Mouse (Mus musculus) neural tube, embryonic 14.5 days (tissue): ENCODE measurements at regions not wholly inside any gene's neighbourhood (a gene's known extent, or its start where the extent isn't known, plus 50 kb on each side); places are given as distances from the start of the nearest gene placed in this dataset.

Source experiments
- ATAC-seq: fragments of 200-750 bp; cut with Nextera tagmentation; 2 replicates; pipeline ENCODE4 v1.8.0; 2017; ENCODE audit warnings: low read depth, mild to moderate bottlenecking, moderate TSS enrichment, moderate library complexity
- H3K27ac ChIP-seq: fragments of 300-500 bp; sonication (generic); 2 replicates; pipeline ENCODE4 v1.5.1; 2014; ENCODE audit warnings: low read depth, mild to moderate bottlenecking, control low read depth, low read length, moderate library complexity, mixed read lengths
- H3K27me3 ChIP-seq: fragments of 300-500 bp; sonication (generic); 2 replicates; pipeline ENCODE4 v1.6.1; 2014; ENCODE audit warnings: low read length; ENCODE audit not compliant: control insufficient read depth, insufficient read depth
- H3K36me3 ChIP-seq: fragments of 300-500 bp; sonication (generic); 2 replicates; pipeline ENCODE4 v1.6.1; 2014; ENCODE audit warnings: low read length, mixed read lengths; ENCODE audit not compliant: control insufficient read depth, insufficient read depth
- H3K4me1 ChIP-seq: fragments of 300-500 bp; sonication (generic); 2 replicates; pipeline ENCODE4 v1.6.1; 2014; ENCODE audit warnings: low read length; ENCODE audit not compliant: control insufficient read depth, insufficient read depth
- H3K4me2 ChIP-seq: fragments of 300-500 bp; sonication (generic); 2 replicates; pipeline ENCODE4 v1.6.1; 2014; ENCODE audit warnings: mild to moderate bottlenecking, low read depth, low read length, control low read depth
- H3K4me3 ChIP-seq: fragments of 300-500 bp; sonication (generic); 2 replicates; pipeline ENCODE4 v1.5.1; 2014; ENCODE audit warnings: low read depth, low read length, control low read depth, mixed read lengths
- H3K9ac ChIP-seq: fragments of 300-500 bp; sonication (generic); replicated peaks from 2 replicates; pipeline ENCODE4 v1.6.1; 2014; ENCODE audit warnings: low read depth, mild to moderate bottlenecking, control low read depth, low read length, mixed read lengths
- H3K9me3 ChIP-seq: fragments of 300-500 bp; sonication (generic); 2 replicates; pipeline ENCODE4 v1.6.1; 2016; ENCODE audit warnings: low read length; ENCODE audit not compliant: control insufficient read depth
- WGBS: fragments of 180-500 bp; shearing (Covaris S2); extraction: QIAGEN DNeasy Blood & Tissue Kit; methylation state at CpG from one replicate; pipeline ENCODE4 v1.1.7; 2014; 5-methylcytosine and 5-hydroxymethylcytosine counted together

- no peak overlapping the region for H3K27ac ChIP-seq
- no peak overlapping the region for H3K9ac ChIP-seq
- H3K9me3 ChIP-seq: no peaks in the 10 kb centered on the region
- H3K4me1 ChIP-seq: no peaks in the 10 kb centered on the region
- no peaks in the 10 kb centered on the region for H3K36me3 ChIP-seq
- no peak for ATAC-seq
- no peaks in the 10 kb centered on the region for H3K27me3 ChIP-seq
- H3K4me2 ChIP-seq: no peak overlapping the region
- H3K4me3 ChIP-seq: no peak overlapping the region
- WGBS: 81% methylated on average over 19 of the region's 19 CpGs
Measured at GRCm38 (mm10) chr16:73835715-73836440, 575.7 kb downstream of the Robo2 start.

- Histone ChIP-seq H3K27ac (no peak overlapping the region), H3K4me1 (no peaks in the 10 kb centered on the region), H3K36me3 (no peaks in the 10 kb centered on the region), H3K4me3 (no peak overlapping the region), H3K4me2 (no peak overlapping the region), H3K27me3 (no peaks in the 10 kb centered on the region), H3K9ac (no peak overlapping the region), H3K9me3 (no peaks in the 10 kb centered on the region)
- 82% methylated on average over 10 of the region's 10 CpGs for WGBS
- no peak for ATAC-seq
Measured at GRCm38 (mm10) chr16:73821387-73822338, 590.0 kb downstream of the Robo2 start.

GRCm38 (mm10) chr16:73804572-73804971 is 607.1 kb downstream of the Robo2 start:
- no peak for ATAC-seq
- no peaks in the 10 kb centered on the region for H3K27me3 ChIP-seq
- WGBS: 94% methylated on average over 3 of the region's 3 CpGs

GRCm38 (mm10) chr16:73796528-73797171 is 615.0 kb downstream of the Robo2 start:
- Histone ChIP-seq H3K36me3 (no peaks in the 10 kb centered on the region), H3K9me3 (no peaks in the 10 kb centered on the region), H3K27ac (no peak overlapping the region), H3K27me3 (no peaks in the 10 kb centered on the region), H3K9ac (no peak overlapping the region), H3K4me1 (no peaks in the 10 kb centered on the region), H3K4me3 (no peak overlapping the region), H3K4me2 (no peak overlapping the region)
- no peak for ATAC-seq
- WGBS: 92% methylated on average over 6 of the region's 6 CpGs

More at GRCm38 (mm10) chr16:73804572-73804971, 607.1 kb downstream of the Robo2 start:
- Histone ChIP-seq H3K9ac (no peak overlapping the region), H3K27ac (no peak overlapping the region), H3K4me3 (no peak overlapping the region), H3K4me1 (no peaks in the 10 kb centered on the region), H3K4me2 (no peak overlapping the region), H3K36me3 (no peaks in the 10 kb centered on the region), H3K9me3 (no peaks in the 10 kb centered on the region)

GRCm38 (mm10) chr16:73785074-73785438 is 626.6 kb downstream of the Robo2 start:
- ATAC-seq: peak; percentile 21; the same call in 1 of the 2 replicates
- WGBS: 47% methylated on average over 2 of the region's 2 CpGs
- H3K36me3 ChIP-seq: no peaks in the 10 kb centered on the region
- H3K4me2 ChIP-seq: no peak overlapping the region
- no peak overlapping the region for H3K4me3 ChIP-seq
- H3K9me3 ChIP-seq: no peaks in the 10 kb centered on the region
- H3K27ac ChIP-seq: no peak overlapping the region; the same call in 1 of the 2 replicates
- H3K9ac ChIP-seq: no peak overlapping the region
- no peaks in the 10 kb centered on the region for H3K27me3 ChIP-seq
- no peaks in the 10 kb centered on the region for H3K4me1 ChIP-seq

- Histone ChIP-seq H3K36me3 (no peaks in the 10 kb centered on the region), H3K4me1 (no peaks in the 10 kb centered on the region), H3K9ac (no peak overlapping the region), H3K9me3 (no peaks in the 10 kb centered on the region), H3K27ac (no peak overlapping the region), H3K27me3 (no peaks in the 10 kb centered on the region), H3K4me2 (no peak overlapping the region), H3K4me3 (no peak overlapping the region)
- peak; percentile 44 for ATAC-seq
- WGBS: 64% methylated on average over 10 of the region's 10 CpGs
Measured at GRCm38 (mm10) chr16:73784296-73785073, 627.1 kb downstream of the Robo2 start.

GRCm38 (mm10) chr16:73772454-73772853 is 639.2 kb downstream of the Robo2 start:
- no peak for ATAC-seq
- Histone ChIP-seq H3K36me3 (no peaks in the 10 kb centered on the region), H3K4me2 (no peak overlapping the region), H3K4me3 (no peak overlapping the region), H3K27me3 (no peaks in the 10 kb centered on the region), H3K27ac (no peak overlapping the region), H3K9ac (no peak overlapping the region), H3K9me3 (no peaks in the 10 kb centered on the region), H3K4me1 (no peaks in the 10 kb centered on the region)
- WGBS: 90% methylated on average over 5 of the region's 5 CpGs

- Histone ChIP-seq H3K4me2 (no peak overlapping the region), H3K4me1 (no peaks in the 10 kb centered on the region)
- 69% methylated on average over 5 of the region's 5 CpGs for WGBS
Measured at GRCm38 (mm10) chr16:73770440-73770856, 641.2 kb downstream of the Robo2 start.

More at GRCm38 (mm10) chr16:73770440-73770856, 641.2 kb downstream of the Robo2 start:
- ATAC-seq: no peak
- no peak overlapping the region for H3K9ac ChIP-seq
- H3K9me3 ChIP-seq: no peaks in the 10 kb centered on the region
- H3K27me3 ChIP-seq: no peaks in the 10 kb centered on the region
- no peaks in the 10 kb centered on the region for H3K36me3 ChIP-seq
- no peak overlapping the region for H3K4me3 ChIP-seq
- H3K27ac ChIP-seq: no peak overlapping the region
